Mouse (Mus musculus): ENCODE results near the gene Clic5. TPM values are rescaled to one million over a fixed set of nuclear protein-coding genes. Genes with fewer than 3 reads are reported as not detected.

Clic5 gene
- total RNA-seq, 1 experiment from 2014 or later, result 0.67 TPM

Other genes starting within 250 kb of the Clic5 start
- 6.8 to 16.6 TPM (median 10.2 TPM) in 3 replicates for gene Enpp5, start 109.8 kb upstream of the Clic5 start, total RNA-seq (2017)
- gene Enpp4, start 82.8 kb upstream of the Clic5 start, total RNA-seq (2017), result 9.7 to 31.6 TPM (median 12.8 TPM) in 3 replicates